Mouse (Mus musculus): Measurements from ENCODE around the gene Ift52. TPM values are rescaled to one million over a fixed set of nuclear protein-coding genes. Genes with fewer than 3 reads are reported as not detected.
"Not testable (repeated sequence)": the region's sequence is repeated elsewhere in the genome, so short reads cannot be mapped to it uniquely, and the experiment has no call there.

Ift52 gene
- polyA plus RNA-seq, 1 experiment from 2014 or later: 55.7 TPM

DNA sequence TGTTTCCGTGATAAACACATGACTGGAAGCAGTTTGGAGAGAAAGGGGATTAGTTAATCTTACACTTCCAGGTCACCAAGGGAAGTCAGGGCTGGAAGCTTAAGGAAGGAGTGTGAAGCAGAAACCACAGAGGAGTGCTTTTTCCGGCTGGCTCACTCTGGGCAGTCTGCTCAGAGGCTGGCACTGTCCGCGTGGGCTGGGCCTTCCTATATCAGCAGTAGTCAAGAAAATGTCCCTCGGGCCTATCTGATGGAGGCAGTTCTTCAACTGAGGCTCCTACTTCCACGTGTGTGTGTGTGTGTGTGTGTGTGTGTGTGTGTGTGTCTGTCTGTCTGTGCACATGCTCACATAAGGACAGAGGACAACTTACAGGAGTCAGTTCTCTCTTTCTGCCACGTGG lies 22.8 kb downstream of the Ift52 start:
- Histone ChIP-seq H3K4me3 (no peak overlapping the region), H3K4me2 (replicated peaks) (no peak overlapping the region), H3K36me3 (peaks cover 69% of the 10 kb centered on the region), H3K27me3 (no peaks in the 10 kb centered on the region), H3K4me1 (no peaks in the 10 kb centered on the region), H3K9ac (no peak overlapping the region), H3K27ac (no peak overlapping the region), H3K9me3 (no peaks in the 10 kb centered on the region)
- 84% methylated on average over 7 of the region's 7 CpGs for WGBS
- ATAC-seq (ENCODE audit: insufficient number of reproducible peaks, insufficient read depth, low FRiP score, low TSS enrichment): no peak

DNA sequence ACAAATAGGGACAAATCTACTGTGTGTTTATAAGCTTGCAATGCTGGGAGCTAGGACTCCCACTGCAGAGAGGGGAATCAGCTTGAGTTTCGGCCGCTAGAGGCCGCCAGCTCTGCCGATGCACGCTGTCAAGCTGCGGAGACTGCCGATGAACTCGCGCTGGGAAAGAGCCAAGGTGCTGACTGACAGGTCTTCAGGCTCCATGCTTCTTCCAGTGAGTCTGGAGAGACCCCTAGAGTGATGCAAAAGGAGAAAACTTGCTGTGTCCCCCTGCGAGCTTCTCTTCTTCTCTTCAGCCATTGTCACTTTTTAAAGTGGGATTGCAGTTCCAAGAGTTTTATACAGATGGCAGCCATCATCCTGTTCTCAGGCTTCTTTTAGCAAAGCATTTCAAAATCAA lies 31.0 kb downstream of the Ift52 start:
- 3% methylated on average over 10 of the region's 10 CpGs for WGBS
- no peak for ATAC-seq (ENCODE audit: insufficient number of reproducible peaks, insufficient read depth, low FRiP score, low TSS enrichment)
- peak overlapping the region; percentile 37 for H3K4me2 ChIP-seq (replicated peaks)

DNA sequence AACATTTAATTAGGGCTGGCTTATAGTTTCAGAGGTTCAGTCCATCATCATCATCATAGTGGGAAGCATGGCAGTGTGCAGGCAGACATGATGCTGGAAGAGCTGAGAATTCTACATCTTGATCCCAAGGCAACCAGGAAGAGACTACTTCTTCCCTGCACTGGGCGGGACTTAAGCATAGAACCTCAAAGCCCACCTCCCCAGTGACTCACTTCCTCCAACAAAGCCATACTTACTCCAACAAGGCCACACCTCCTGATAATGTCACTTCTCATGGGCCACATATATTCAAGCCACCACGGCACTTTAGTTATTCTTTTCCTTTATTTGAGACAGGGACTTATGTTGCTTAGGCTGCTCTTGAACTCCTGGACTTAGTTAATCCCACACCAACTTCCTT lies 32.0 kb downstream of the Ift52 start:
- H3K4me3 ChIP-seq: no peak overlapping the region
- peaks cover 4% of the 10 kb centered on the region; the same call in 1 of the 2 replicates for H3K4me1 ChIP-seq
- H3K27me3 ChIP-seq: no peaks in the 10 kb centered on the region
- 96% methylated on average over 2 of the region's 2 CpGs for WGBS
- no peak overlapping the region for H3K4me2 ChIP-seq (replicated peaks)
- H3K27ac ChIP-seq: no peak overlapping the region
- no peak for ATAC-seq (ENCODE audit: insufficient number of reproducible peaks, insufficient read depth, low FRiP score, low TSS enrichment)
- peaks cover 22% of the 10 kb centered on the region for H3K36me3 ChIP-seq
- H3K9ac ChIP-seq: no peak overlapping the region
- H3K9me3 ChIP-seq: no peaks in the 10 kb centered on the region

More for the DNA sequence above, 31.0 kb downstream of the Ift52 start:
- Histone ChIP-seq H3K9me3 (no peaks in the 10 kb centered on the region), H3K4me1 (no peaks in the 10 kb centered on the region), H3K36me3 (peaks cover 28% of the 10 kb centered on the region), H3K27ac (no peak overlapping the region), H3K27me3 (no peaks in the 10 kb centered on the region), H3K4me3 (no peak overlapping the region), H3K9ac (no peak overlapping the region)

DNA sequence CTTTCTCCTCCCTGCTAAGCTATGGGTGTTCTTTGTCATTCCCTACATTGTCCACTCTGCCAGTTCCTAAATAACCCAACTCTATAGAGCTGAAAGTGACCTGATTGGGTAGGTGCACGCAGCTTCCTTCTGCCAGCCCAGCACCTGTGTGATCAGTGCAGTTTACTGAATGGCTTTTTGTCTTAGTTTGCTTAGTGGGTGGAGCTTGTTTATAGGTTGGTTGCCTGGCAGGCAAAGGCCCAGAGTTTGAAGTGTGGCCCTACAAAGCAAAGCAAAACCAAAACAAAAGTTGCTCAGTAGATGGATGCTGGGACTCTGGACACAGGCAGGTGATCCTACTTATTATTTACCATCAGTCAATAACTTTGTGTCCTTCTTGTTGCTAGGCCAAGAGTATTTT lies 34.5 kb downstream of the Ift52 start:
- H3K4me2 ChIP-seq (replicated peaks): no peak overlapping the region
- ATAC-seq (ENCODE audit: insufficient number of reproducible peaks, insufficient read depth, low FRiP score, low TSS enrichment): no peak
- WGBS: 76% methylated on average over 1 of the region's 1 CpGs

DNA sequence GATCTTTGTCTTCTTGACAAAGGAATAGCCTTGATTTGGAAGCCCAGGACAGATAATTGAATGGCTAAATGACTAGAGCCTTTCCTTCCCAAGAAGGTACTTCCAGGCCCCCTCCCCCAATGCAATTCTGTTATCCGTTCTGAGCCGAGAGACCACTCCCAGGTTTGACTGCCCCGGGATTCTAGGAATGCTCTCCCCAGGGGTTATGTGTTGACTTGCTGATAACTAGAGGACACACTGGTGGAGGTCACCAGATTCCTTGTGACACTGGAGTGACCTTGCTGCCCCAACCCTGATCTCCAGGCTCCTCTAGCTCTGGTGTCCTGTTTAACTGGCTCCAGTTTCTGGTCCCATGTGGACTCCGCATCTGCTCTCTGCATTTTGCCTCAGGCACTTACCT lies 34.9 kb downstream of the Ift52 start:
- Histone ChIP-seq H3K9ac (no peak overlapping the region), H3K27me3 (no peaks in the 10 kb centered on the region), H3K27ac (no peak overlapping the region), H3K4me3 (no peak overlapping the region), H3K4me1 (peaks cover 19% of the 10 kb centered on the region), H3K9me3 (no peaks in the 10 kb centered on the region), H3K36me3 (0 out of 2 replicates have a peak, but pooled peaks cover under 1% of the 10 kb centered on the region), H3K4me2 (replicated peaks) (no peak overlapping the region)
- no peak for ATAC-seq (ENCODE audit: insufficient number of reproducible peaks, insufficient read depth, low FRiP score, low TSS enrichment)
- WGBS: 18% methylated on average over 4 of the region's 4 CpGs

More for the DNA sequence above, 34.5 kb downstream of the Ift52 start:
- Histone ChIP-seq H3K27me3 (no peaks in the 10 kb centered on the region), H3K4me1 (peaks cover 19% of the 10 kb centered on the region), H3K36me3 (peaks cover 4% of the 10 kb centered on the region; the same call in 1 of the 2 replicates), H3K4me3 (no peak overlapping the region), H3K9ac (no peak overlapping the region), H3K9me3 (no peaks in the 10 kb centered on the region), H3K27ac (no peak overlapping the region)

DNA sequence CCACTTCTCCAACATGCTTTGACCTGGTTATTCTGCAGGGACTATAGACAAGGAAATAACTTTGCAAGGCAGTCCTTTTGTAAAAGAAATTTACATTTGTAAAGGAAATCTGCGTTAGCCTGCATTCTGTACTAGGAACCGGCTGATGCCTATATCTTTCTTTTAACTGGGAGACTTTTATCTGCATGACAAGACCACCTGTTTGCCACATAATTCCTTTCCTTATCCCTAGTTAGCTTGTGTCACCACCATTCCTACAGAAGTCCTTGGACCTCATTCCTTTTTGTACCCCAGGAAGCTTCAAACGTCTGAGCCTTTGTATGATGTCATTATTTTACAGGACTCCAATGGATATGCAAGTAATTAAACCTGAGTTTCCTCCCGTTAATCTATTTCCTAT lies 35.7 kb downstream of the Ift52 start:
- H3K4me2 ChIP-seq (replicated peaks): no peak overlapping the region
- H3K36me3 ChIP-seq: no peaks in the 10 kb centered on the region
- H3K9me3 ChIP-seq: no peaks in the 10 kb centered on the region
- no peak for ATAC-seq (ENCODE audit: insufficient number of reproducible peaks, insufficient read depth, low FRiP score, low TSS enrichment)
- no peak overlapping the region for H3K9ac ChIP-seq
- WGBS: 68% methylated on average over 4 of the region's 4 CpGs
- no peak overlapping the region for H3K4me3 ChIP-seq
- peaks cover 19% of the 10 kb centered on the region for H3K4me1 ChIP-seq
- no peaks in the 10 kb centered on the region for H3K27me3 ChIP-seq
- H3K27ac ChIP-seq: no peak overlapping the region

DNA sequence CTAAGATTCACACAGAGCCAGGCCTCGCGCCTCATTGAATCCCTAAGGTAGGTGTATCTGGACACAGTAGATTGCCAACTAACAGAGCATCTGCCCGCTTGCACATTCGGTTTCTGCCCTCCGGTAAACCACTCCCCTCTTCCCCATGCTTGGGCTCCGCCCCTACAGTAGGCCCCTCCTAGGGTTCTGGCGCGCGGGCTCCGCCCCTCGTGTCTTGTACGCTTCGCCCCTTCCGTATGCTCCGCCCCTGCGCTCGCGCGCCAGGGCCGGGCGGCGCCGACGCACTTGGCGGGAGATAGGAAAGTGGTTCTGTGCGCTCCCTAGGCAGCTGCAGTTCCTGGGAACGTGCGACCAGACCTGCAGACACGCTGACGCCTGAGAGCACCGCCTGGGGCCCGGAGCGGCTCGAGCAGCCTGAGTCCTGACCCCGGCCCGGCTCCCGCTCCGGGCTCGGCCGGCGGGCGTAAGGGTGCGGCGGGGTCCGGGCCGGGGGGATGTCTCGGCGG lies 37.2 kb downstream of the Ift52 start, which contains the start of gene Mybl2:
Gene Mybl2 (plus strand): TSS at position 353 of the 506 bp plus-strand sequence.
- peak; percentile 99 for ATAC-seq (ENCODE audit: insufficient number of reproducible peaks, insufficient read depth, low FRiP score, low TSS enrichment)
- Histone ChIP-seq H3K27ac (peak within 1 kb of the TSS; percentile 52; the same call in 1 of the 2 replicates), H3K36me3 (no peaks in the 10 kb centered on the region), H3K9ac (peak within 1 kb of the TSS; percentile 73), H3K4me3 (peak within 1 kb of the TSS; percentile 79), H3K9me3 (no peaks in the 10 kb centered on the region), H3K4me2 (replicated peaks) (peak within 1 kb of the TSS; percentile 97), H3K27me3 (no peaks in the 10 kb centered on the region), H3K4me1 (peaks cover 19% of the 10 kb centered on the region)
- WGBS: under 1% methylated on average over 48 of the region's 48 CpGs

DNA sequence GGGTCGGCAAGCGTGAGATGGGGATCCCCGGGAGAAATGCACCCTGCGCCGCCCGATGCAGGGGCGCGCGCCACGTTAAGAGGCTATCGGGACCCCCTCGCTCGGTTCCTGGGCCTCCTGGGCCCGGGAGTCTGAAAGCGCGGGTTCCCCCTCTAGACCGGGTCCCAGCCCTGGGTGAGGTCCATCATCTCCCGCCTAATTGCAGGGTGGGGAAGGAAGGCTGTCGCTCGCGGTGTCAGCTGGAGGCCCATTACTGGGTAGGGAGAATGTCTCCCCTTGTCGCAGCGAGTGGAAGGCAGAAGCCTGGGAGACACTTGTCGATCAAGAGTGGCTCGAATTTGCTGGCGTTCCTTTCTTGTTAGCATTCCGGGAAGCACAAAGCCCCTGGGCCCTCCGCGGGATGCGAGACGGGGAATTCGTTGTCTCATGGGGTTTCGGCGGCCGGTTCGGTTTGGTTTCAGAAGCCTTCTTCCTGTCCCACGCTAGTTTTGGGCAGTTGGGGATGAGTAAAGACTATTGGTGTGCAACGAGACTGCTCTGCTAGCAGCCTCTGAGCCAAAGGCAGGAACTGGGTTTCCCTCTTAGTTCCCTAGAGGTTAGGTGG lies 37.8 kb downstream of the Ift52 start:
- peak overlapping the region; percentile 79 for H3K4me3 ChIP-seq
- no peaks in the 10 kb centered on the region for H3K27me3 ChIP-seq
- under 1% methylated on average over 35 of the region's 38 CpGs for WGBS
- H3K36me3 ChIP-seq: no peaks in the 10 kb centered on the region
- peak overlapping the region; percentile 97 for H3K4me2 ChIP-seq (replicated peaks)
- no peaks in the 10 kb centered on the region for H3K9me3 ChIP-seq
- H3K27ac ChIP-seq: peak overlapping the region; percentile 52; the same call in 1 of the 2 replicates
- H3K9ac ChIP-seq: peak overlapping the region; percentile 73
- no peak for ATAC-seq (ENCODE audit: insufficient number of reproducible peaks, insufficient read depth, low FRiP score, low TSS enrichment)
- peaks cover 19% of the 10 kb centered on the region for H3K4me1 ChIP-seq

DNA sequence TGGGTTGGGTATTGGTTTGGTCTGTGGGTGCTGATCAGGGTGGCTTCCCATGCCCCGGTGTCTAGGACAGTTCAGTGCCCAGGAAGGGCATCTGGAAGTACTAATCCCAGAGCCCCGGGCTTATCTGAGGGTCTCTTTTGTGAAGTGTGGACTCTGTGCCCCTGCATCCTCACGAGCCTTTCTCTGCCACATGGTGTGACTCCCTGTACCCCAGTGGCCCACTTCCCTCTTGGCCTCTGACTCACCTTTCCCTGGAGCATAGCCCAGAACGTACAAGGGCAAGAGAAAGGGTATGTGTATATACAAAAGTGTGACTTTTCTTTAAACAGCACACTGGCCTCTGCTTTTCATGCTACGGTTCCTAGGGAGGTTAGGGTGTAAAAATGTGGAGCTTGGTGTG lies 38.6 kb downstream of the Ift52 start:
- no peak for ATAC-seq (ENCODE audit: insufficient number of reproducible peaks, insufficient read depth, low FRiP score, low TSS enrichment)
- peak overlapping the region; percentile 97 for H3K4me2 ChIP-seq (replicated peaks)
- H3K27me3 ChIP-seq: no peaks in the 10 kb centered on the region
- H3K27ac ChIP-seq: no peak overlapping the region
- no peaks in the 10 kb centered on the region for H3K36me3 ChIP-seq
- H3K9me3 ChIP-seq: no peaks in the 10 kb centered on the region
- H3K4me1 ChIP-seq: peaks cover 19% of the 10 kb centered on the region
- H3K4me3 ChIP-seq: peak overlapping the region; percentile 79
- 24% methylated on average over 5 of the region's 5 CpGs for WGBS
- peak overlapping the region; percentile 73; the same call in 1 of the 2 replicates for H3K9ac ChIP-seq

DNA sequence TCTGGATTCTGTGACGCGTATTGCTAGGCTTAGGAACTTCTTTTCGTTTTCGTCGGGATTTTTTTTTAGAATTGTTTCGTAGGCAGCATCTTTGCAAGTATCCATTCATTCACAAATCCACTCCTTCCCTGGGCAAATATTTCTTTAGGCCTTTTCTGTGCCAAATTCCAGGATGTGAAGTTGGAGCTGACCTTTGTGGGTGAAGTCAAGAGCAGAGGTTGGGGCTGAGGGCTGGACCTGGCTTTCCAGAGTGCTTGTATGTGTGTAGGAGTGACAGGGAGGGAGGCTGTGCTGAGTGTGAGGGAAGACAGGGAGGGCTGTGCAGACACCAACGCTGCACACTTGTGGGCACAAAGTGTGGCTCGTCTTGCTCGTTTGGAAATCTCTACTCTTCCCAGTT lies 39.4 kb downstream of the Ift52 start:
- ATAC-seq (ENCODE audit: insufficient number of reproducible peaks, insufficient read depth, low FRiP score, low TSS enrichment): no peak
- WGBS: 87% methylated on average over 9 of the region's 9 CpGs
- Histone ChIP-seq H3K27ac (no peak overlapping the region), H3K4me1 (peaks cover 19% of the 10 kb centered on the region), H3K4me3 (no peak overlapping the region), H3K9ac (no peak overlapping the region), H3K4me2 (replicated peaks) (no peak overlapping the region), H3K9me3 (no peaks in the 10 kb centered on the region), H3K36me3 (no peaks in the 10 kb centered on the region), H3K27me3 (no peaks in the 10 kb centered on the region)

DNA sequence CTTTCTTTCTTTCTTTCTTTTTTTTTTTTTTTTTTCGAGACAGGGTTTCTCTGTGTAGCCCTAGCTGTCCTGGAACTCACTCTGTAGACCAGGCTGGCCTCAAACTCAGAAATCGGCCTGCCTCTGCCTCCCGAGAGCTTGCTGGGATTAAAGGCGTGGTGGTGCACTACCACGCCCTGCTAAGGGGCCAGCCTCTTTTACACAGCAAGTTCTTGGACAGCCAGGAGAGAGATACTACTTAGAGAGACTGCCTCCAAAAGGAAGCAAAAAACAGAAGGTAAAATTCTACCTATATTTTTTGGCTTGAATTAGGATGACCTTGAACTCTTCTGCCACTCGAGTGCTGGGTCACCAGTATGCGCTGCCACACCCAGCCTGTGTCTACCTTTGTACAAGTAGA lies 41.8 kb downstream of the Ift52 start:
- H3K36me3 ChIP-seq; H3K27me3 ChIP-seq; H3K9ac ChIP-seq; H3K4me3 ChIP-seq; H3K4me2 ChIP-seq (replicated peaks); H3K27ac ChIP-seq; ATAC-seq (ENCODE audit: insufficient number of reproducible peaks, insufficient read depth, low FRiP score, low TSS enrichment); H3K9me3 ChIP-seq: not testable (repeated sequence)
- H3K4me1 ChIP-seq: peaks cover 16% of the 10 kb centered on the region
- WGBS: 89% methylated on average over 7 of the region's 7 CpGs

DNA sequence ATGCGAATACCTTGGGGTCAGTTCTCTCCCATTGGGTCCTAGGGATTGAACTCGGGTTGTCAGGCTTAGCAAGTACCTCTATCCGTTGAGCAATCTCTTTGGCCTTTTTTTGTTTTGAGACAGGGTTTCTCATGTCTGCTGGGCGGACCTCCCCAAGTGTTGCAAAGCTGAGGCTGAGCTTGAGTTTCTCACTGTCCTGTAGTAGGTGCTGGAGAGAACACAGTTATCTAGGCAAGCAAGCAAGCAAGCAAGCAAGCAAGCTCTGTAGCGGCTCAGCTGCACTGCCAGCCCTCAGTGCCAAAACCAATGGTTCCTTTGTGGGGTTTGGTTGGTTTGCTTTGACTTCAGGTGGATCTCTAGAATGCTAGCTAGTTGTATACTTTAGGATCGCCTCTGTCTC lies 43.5 kb downstream of the Ift52 start:
- no peak for ATAC-seq (ENCODE audit: insufficient number of reproducible peaks, insufficient read depth, low FRiP score, low TSS enrichment)

More for the DNA sequence above, 43.5 kb downstream of the Ift52 start:
- H3K9ac ChIP-seq: no peak overlapping the region
- H3K9me3 ChIP-seq: no peaks in the 10 kb centered on the region
- peaks cover 7% of the 10 kb centered on the region for H3K4me1 ChIP-seq
- no peak overlapping the region for H3K4me3 ChIP-seq
- WGBS: 81% methylated on average over 6 of the region's 6 CpGs
- no peak overlapping the region for H3K4me2 ChIP-seq (replicated peaks)
- H3K27me3 ChIP-seq: no peaks in the 10 kb centered on the region
- peaks cover 16% of the 10 kb centered on the region for H3K36me3 ChIP-seq
- H3K27ac ChIP-seq: no peak overlapping the region
